Mouse (Mus musculus): ENCODE data around the gene Meox2.
A peak's percentile ranks its signal among the peaks of the same experiment; 100 is the strongest.
"Not testable (repeated sequence)": the region's sequence is repeated elsewhere in the genome, so short reads cannot be mapped to it uniquely, and the experiment has no call there.

The Meox2 gene

GRCm38 (mm10) chr12:37108390-37108738 lies at the start of gene Meox2:
Gene Meox2 (plus strand): TSS chr12:37108540.
- no peak for DNase-seq

DNA sequence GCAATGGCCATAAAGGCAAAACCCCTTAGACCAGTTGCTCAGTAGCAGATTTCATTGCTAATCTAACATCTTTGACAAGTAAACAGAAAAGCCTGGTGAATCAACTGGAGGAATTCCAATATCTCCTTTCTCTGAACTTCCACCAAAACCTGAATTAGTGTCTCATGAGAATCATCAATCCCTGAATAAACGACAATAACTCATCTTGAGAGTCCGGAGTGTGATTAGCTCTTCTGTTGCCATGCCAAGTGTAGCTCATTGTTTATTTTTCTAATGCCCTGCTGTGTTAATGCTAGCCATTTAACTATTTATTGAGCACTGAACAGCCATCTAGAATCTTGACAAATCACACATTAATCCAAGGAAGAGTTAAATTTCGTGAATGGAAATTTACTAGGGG lies 35.7 kb upstream of the Meox2 start:
- DNase-seq: no peak

DNA sequence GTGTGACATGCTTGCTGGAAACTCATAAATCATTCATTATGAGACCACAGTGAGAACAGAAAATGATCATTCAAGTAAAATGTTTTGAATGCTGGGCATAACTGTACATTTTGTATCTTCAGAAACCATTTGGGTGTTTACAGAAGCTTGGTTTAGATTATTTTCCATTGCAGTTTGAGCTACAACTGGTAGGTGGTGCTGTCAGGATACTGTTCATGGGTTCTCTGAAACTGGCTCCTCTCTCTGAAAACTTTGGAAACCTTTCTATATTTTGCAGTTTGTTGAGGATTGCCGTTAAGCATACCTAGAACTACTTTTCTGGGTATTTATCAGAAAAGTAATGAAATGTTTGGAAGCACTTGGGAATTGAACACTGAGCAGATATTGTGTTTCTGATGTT lies 31.0 kb upstream of the Meox2 start:
- no peak for DNase-seq

- not testable (repeated sequence) for DNase-seq
These were observed 28.3 kb upstream of the Meox2 start for GRCm38 (mm10) chr12:37080005-37080404.

GRCm38 (mm10) chr12:37106541-37106940 lies 1.8 kb upstream of the Meox2 start:
- DNase-seq: no peak

DNA sequence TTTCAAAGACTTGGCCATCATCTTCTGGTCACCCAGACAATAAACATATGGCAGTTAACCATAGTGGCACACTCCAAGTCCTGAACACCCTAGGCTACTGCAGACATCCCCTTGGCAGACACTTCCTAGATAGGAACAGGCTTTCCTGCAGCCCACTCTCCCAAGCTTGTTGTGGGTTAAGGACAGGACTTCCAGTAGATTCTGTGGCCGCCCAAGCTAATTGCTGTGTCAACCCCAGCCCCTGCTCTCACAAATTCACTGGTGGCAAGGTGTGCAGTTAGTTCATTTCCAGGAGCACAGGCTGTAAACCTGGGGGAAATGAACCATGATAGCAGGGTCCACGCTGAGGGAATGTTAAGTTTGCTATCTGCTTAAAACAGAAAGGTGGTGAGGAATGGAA lies 1.2 kb upstream of the Meox2 start:
- DNase-seq: no peak

GRCm38 (mm10) chr12:37107713-37108389 lies 489 bp upstream of the Meox2 start:
- no peak for DNase-seq

DNA sequence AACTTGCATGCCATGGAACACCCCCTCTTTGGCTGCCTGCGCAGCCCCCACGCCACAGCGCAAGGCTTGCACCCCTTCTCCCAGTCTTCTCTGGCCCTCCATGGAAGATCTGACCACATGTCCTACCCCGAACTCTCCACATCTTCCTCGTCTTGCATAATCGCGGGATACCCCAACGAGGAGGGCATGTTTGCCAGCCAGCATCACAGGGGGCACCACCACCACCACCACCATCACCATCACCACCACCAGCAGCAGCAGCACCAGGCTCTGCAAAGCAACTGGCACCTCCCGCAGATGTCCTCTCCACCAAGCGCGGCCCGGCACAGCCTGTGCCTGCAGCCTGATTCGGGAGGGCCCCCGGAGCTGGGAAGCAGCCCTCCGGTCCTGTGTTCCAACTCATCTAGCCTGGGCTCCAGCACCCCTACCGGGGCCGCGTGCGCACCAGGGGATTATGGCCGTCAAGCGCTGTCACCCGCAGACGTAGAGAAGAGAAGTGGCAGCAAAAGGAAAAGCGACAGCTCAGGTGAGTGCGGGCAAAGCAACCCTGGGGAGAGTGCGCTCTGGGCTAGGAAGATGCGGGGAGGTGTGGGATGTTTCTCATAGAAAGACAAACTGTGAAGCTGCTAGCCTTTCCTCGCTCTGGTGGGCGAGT lies 606 bp downstream of the Meox2 start:
- no peak for DNase-seq

DNA sequence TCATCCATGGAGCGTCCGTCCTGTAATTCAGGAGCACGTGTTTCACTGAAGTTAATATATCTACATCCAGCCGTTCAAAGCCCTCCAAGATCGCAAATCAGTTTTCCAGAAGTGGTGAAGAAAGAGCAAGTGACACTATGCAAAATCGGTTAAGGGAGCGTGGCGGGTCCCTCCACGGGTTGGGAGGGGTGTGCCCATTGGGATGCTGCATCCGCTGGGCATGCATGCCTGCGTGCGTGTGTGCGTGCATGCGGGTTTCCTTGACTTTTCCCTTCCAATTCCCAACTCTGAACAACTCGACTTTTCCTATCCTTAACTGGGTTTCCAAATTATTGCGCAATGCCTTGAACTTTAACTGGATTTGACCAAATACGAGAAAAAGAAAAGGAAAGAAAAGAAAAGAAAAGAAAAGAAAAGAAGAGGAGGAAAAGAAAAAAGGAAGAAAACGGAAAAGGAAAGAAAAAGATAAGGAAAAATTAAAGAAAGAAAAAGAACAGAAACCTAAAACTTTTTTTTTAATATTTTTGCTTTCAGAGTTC lies 1.2 kb downstream of the Meox2 start:
- DNase-seq: no peak

DNA sequence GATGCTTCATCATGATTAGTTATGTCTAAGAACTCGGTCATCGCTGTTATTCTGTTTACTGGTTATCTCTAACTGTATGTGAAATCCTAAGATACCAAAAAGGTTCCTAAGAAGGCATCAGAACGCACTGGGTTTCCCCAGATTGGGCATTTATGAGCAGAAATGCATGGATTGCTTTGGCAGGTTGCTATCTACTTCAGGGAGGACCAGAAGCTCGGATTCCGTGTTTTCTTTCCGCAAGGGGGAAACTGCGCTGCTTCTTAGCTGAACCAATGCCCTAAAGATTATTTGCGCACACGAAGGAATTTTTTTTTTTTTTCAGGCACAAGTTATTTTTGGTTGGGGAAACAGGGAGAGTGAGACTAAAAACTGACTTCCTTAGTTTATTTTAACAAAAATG lies 2.6 kb downstream of the Meox2 start:
- no peak for DNase-seq

DNA sequence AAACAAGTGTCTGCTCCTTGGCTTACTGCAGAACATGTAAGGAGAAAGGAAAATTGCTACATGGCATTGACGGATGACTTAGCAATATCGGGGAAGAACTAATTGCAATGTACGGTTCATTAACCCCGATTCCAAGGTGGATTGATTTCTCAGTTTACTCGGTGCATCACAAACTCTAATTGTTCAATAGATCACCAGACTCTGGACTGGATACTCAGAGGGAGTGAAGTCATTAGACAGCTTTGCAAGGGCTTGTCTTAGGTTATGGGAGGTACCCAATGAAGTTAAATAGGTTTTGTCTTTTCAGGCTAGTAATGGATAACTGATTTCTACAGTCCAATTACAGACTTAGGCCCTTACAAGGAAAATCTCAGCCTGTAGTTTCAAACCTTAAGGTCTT lies 10.9 kb downstream of the Meox2 start:
- no peak for DNase-seq

DNA sequence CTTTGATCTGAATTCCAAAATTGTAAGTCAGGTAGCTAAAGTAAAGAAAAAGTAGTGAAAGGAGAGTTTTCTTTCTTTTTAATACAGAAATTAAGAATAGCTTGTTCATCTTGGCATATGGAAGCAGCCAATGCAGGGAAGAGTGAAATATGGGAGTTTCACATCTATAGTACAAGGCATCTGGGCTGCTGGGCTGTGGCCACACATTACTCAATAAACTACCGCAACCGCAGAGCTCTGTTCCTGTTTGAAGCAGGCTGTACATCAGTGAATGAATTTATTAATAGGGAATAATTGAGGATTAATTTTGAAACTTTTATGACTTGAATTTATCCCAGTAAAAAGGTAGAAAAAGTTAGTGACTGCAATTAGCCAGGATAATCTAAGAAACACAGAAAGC lies 15.4 kb downstream of the Meox2 start:
- DNase-seq: no peak

- DNase-seq: no peak
These were observed 33.9 kb downstream of the Meox2 start for GRCm38 (mm10) chr12:37142080-37142703.

GRCm38 (mm10) chr12:37143879-37144278 lies 35.5 kb downstream of the Meox2 start:
- DNase-seq: no peak

DNA sequence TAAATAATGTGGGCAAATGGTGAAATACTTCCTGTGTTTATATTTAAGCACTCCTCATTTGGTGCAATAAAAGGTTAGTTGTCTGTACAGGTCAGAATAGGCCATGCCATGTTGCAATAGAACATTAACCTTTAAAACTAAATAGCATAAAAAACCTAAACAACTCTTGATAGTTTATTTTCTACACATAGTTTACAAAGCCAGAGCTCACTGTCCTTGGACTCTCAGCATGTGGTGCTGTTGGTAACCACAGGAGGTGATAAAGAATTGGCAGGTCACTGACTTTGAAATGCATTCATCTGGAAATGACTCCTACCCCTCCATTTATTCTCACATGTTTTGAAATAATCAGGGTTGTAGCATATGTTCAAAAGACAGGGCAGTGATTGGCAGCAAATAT lies 59.4 kb downstream of the Meox2 start:
- DNase-seq: no peak

DNA sequence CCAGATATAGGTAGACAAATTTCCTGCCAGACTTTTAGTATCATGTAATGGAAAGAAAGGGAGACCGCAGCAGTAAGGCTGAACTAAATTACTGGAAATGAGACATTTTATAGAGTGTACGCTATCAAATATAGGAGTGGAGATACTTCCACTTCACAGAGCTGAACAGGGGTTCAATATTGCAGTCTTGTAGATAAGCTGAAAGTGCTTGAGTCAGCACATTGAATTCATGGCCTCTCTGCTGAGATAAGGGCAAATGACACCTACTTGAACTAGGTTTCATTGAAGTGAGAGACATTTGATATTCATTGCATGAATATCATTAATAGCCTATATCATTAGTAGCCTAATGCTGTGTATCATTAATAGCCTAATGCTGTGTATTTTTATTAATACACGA lies 65.0 kb downstream of the Meox2 start:
- no peak for DNase-seq

DNA sequence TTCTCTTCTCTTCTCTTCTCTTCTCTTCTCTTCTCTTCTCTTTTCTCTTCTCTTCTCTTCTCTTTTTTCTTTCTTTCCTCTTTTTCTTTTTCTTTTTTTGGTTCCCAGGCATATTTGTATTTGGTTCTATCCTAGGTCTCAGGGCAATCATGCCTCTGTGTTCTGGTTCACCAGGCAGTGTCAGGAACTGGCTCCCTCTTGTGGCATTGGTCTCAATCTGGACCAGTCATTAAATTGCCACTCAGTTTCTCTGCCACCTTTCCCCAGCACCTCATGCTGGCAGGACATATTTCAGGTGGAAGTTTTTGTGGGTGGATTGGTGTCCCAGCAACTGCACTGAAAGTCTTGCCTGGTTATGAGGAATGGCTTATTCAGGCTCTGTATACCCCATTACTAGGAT lies 75.3 kb downstream of the Meox2 start:
- DNase-seq: peak; percentile 6

- no peak for DNase-seq
These were observed 80.7 kb downstream of the Meox2 start for GRCm38 (mm10) chr12:37188940-37189488.

Measured in kidney, adult 18-20 months (tissue).